Mouse (Mus musculus): ENCODE measurements at regions not wholly inside any gene's neighbourhood (a gene's known extent, or its start where the extent isn't known, plus 50 kb on each side); places are given as distances from the start of the nearest gene placed in this dataset.

DNA sequence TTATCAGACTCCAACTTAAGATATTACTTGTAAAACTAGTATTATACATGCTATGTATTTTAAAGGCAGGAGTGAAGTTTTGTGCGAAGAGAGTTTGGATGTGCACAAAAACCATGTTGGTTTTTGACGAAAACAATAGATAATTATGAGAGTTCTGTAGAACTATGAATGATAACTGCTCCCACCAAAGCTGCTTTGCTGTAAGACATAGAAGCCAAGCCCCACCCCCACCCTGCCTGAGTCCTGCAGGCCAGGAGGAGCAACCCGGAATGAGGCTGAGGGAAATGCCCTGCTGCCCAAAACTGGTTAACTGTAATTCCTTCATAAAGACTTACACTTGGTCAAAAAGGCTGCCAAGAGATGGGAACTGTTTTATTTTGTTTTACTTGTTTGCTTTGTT lies 175.8 kb downstream of the Efnb2 start:
- no peak for DNase-seq (ENCODE audit: low spot score in 2 of 2)

DNA sequence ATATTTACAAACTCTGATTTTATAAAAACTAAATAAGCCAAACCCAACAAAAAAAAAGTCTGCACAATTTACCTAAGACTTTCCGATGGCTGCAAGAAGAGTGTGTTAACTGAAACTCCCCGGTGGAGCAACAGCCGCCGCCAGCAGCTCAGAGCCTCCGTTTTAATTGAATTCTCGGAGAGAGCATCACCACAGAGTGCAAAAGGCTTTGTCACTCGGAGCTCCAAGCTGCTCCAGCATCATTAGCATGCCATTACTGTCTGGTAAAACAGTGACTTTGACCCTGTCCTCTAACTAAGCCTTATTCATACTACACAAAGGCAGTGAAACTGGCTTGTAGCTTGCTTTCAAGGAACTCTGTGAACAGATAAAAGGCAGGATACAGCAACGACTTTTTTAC lies 176.5 kb downstream of the Efnb2 start:
- DNase-seq (ENCODE audit: low spot score in 2 of 2): no peak

DNA sequence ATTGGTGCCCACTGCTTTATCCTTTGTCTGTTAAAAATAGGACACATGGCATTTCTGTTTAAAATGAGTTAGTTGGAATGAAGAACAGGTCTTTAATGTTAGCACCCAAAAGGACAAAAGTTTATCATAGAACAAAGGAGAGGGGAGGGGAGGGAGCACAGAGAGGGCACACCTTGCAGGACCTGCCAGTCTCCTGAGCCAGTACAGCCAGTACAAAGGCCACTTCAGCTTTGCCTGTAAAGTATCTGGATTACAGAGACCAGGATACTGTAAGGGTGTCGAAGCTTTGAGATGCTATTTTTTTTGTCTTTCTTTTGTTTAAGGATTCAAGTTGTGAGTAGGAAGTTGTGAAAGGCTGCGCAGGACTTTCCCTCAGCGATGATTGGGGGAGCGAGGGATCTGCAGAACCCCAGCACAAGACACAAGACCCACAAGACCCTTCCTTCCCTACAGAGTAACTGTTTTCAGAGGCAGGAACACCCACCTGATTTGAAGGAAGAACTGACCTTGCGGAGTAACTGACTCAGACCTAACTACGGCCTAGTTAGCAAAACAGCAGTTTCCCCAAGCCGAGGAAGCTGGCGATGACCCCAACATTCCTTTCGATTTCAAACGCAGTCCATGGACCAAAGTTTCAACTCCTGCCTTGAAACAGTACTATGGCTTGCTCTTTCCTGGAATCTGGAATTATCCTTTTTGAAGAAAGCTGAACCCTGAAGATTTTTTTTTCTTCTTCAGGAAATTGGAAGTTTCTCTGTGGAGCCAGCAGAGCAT lies 178.1 kb downstream of the Efnb2 start:
- no peak for DNase-seq (ENCODE audit: low spot score in 2 of 2)

DNA sequence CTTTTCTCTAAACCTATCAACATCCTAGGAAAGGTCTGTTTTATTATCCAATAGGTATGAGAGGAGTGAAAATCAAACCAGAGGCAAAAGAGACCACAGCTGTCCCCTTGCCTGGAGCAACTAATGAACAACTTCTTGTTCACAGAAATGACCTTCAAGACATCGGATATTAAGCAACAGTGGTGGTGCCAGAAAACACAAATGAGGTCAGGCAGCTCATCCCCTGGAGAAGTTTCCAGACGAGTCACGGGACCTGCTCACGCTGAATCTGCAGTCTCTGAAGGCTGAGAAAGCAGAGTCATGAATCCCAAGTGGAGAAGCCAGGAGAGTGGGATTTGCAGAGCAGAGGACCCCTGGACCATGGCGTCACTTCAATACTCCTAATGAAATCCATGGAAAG lies 183.6 kb downstream of the Efnb2 start:
- no peak for DNase-seq (ENCODE audit: low spot score in 2 of 2)

DNA sequence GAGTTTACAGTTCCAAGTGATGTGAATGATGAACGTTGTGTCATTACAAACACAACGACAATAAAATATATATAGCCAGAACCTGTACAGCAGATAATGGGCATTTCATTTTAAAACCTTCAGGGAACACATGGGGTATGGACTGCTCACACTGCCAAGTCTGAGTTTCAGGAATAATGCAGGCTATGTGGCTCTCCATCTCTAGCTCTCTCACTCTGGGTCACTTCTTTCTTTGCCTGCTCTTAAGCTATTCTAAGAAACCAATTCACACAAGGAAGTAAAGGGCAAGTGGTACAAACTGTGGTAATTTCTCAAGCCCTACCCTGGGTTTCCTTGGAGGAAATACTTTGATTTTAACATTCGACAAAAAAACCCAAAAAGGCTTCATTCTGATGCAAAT lies 192.5 kb downstream of the Efnb2 start:
- DNase-seq (ENCODE audit: low spot score in 2 of 2): no peak

DNA sequence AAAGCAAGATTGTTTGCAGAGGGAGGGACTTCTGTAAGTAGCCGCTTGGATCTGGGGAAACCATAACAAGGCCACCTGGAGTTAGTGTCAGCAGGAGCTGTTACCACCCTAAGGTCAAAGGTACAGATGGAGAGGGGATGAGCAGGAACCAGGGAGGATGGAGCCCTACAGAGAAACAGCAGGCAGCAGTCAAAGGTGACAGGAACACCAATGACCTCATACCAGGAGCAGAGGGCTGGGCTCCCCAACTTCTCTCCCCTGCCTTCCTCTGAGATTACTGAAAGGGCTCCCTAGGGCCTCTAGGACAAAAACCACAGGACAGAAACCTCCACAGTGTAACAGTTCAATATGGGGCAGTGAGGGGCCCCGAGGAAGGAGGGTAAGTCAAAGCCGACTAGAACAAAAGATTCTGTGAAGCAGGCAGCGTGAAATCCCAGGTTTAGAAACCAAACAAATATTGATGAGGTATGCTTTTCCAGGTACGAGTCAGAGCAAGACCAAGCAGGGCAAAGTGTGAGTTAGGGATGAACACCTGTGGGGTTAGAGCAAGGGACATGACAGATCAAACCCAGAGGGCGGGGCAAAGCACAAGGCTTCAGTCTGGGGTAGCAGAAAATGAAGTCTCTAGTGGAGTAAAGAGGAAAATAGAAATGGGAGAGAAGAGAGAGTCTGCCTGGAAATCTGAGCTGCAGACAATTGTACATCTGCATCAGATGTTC lies 194.4 kb downstream of the Efnb2 start:
- DNase-seq (ENCODE audit: low spot score in 2 of 2): no peak

DNA sequence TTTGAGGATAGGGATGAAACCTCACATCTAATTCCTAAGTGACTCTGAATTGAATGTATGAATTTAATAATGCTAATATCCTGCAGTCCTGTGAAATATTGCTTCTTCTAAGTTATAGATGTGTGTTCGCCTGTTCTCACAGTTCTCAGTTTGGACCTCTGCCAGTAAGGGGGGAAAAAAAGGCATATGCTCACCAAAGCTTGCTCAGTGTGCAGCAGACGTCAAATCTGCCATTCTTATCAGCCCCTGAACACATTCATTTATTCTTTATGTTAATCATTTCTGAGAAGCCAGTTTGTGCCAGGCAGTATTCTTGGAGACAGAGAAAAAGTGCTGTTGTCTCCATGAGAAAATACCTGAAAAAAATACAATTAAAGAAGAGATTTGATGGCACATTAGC lies 198.6 kb downstream of the Efnb2 start:
- DNase-seq (ENCODE audit: low spot score in 2 of 2): no peak

DNA sequence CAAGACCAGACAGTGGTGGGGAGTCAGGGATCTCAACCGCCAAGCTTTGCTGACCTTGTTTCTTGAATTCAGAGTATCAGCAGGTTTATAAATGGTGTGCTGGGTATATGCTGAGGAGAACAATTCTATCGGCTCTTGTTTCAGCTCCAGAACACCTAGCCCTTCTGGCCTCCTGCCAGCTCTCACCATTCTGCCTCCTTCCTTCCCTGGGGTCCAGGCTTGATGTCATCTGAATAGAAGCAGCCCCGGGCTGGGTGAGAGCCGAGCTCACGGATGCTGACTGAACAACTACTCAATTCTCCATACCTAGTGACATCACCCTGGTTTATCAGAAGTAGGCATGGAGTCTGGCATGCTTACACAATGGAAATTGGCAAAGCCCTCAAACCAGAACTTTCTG lies 203.5 kb downstream of the Efnb2 start:
- no peak for DNase-seq (ENCODE audit: low spot score in 2 of 2)

DNA sequence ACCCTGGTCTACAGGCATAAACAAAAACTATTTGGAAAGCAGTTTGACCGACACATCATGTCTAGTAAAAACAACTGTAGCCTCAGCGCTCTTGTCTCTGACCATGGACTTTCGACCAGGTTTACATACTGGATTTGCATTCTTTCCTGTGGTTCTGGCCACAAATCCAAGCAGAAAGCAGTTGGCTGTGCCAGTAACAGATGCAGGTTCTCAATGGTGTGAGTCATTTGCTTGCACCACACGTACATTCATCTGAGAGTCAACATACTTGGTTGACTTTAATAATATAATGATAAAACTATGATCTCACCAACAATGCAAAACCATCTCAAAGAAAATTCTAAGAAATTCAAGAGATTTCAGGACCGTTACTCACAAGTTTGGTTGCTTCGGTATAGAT lies 207.1 kb downstream of the Efnb2 start:
- DNase-seq (ENCODE audit: low spot score in 2 of 2): no peak

DNA sequence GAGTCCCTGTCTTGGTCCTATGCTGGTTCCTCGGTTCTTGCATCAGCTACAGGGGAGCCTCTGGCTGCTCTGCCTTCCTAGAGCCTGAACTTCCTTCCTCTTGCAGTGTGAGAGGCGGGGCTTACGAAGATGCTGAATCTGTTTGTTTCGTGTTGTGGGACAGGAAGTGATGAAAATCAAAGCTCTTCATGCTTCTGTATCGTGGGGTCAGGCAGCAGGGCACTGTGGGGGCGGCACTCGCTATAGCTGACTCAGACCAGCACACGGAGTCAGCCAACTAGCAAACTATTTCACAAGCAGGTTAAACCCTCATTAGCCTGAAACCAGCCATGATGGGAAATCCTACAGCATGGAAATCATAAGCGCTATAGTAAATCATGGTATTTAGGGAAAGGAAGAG lies 208.8 kb downstream of the Efnb2 start:
- no peak for DNase-seq (ENCODE audit: low spot score in 2 of 2)

DNA sequence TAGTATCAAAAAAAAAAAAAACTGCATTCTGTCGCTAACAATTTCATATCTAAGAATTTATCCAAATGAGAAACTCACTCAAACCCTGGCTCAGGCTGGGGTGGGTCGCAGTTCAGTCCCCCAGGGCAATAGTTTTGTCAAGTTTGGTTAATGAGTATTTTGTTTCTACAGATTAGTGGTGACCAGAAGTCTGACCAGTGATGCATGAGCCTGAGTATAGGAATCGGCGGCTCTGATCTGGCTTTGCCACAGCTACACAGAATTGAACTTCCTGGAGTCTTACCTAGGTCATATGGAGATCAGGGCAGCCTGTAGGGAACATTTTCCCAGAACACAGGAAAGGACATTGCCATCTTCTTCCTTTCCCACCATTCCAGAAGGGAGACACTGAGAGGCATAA lies 212.1 kb downstream of the Efnb2 start:
- no peak for DNase-seq (ENCODE audit: low spot score in 2 of 2)

DNA sequence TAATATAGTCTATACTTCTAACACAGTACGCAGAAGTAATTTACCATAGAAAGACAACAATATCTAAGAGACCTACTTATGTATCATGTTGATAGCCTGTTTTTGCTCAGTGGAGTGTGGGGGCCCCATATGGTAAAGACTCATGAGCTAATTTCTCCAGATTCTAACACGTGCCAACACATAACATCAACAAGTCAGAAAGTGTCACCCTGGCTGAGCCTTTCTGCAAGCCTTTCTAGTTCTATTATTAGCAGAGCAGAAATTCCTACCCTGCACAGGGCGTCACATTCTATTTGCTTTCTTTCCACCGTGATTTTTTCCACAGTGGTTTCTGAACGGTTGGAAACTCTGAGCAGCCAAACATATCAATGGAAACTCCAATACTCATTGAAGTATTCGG lies 219.5 kb downstream of the Efnb2 start:
- DNase-seq (ENCODE audit: low spot score in 2 of 2): no peak

DNA sequence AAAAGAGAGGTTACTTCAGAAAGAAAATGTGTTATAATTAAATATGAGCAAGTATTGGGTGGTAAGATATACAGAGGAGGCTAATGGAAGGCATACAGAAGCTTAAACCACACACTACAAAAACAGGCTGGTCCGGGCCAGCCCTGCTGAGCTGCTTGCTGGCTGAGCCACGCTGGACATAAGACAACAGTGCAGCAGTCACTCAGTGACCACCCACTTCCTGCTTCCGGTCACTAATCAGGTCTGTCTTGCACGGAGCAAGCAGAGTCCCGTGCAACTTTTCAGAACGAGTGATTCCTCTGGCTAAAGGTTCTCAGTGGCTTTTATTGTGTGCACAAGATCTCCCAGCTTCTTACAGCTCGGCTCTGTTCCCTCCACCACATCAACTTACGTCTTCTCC lies 220.1 kb downstream of the Efnb2 start:
- no peak for DNase-seq (ENCODE audit: low spot score in 2 of 2)

DNA sequence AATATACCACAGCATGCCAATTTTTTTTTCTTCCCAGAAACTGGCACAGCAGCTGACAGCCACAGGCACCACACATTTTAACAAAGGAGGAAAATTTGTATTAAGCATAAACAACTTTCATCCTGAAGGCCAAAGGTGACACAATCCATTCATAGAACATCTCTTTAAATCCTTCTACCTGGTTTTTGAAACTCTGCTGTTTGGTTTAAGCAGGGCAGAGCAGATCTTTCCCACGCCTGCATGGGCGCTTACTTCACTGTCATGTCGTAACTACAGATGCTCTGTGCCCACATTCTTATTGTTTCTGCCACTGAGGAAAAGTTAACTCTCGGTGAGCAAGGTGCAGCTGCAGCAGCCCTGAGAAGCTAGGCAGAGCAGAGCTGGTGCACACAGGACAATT lies 234.8 kb downstream of the Efnb2 start:
- DNase-seq (ENCODE audit: low spot score in 2 of 2): no peak

DNA sequence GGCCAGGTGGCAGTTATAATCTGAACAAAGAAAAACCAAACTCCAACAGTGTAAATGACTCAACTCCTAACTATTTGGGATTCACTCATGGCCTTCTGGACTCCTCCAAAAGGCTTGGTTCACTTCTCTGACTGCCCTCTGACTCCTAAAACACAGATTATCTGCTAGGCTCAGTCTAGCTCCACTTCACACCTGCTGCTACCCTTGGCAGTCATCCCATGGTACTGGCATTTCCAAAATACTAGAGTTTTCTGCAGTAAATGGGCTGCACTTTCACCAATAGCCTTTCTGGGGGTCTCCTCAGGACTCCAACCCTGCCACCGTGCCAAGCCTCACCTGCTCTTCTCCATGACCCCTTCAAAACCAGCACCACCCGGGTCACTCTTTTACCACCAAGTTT lies 237.6 kb downstream of the Efnb2 start:
- no peak for DNase-seq (ENCODE audit: low spot score in 2 of 2)

DNA sequence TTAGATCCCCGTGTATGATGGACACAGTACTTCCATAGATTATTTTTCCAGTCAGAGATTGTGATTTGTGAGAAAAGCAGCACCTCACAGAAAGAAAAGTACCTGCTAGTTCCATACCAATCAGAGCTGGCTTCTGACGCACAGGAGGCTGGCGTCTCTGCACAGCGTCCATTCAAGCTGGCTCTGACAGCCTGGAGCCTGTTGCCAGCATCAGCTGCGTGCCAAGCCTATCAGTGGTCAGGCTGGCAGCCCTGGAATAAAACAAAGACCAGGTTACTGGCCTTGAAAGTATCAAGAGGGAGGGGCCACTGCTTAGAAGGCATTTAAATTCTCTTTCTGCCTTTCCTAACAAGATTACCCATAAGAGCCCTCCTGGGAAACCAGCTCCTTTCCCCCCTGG lies 239.3 kb downstream of the Efnb2 start:
- no peak for DNase-seq (ENCODE audit: low spot score in 2 of 2)

DNA sequence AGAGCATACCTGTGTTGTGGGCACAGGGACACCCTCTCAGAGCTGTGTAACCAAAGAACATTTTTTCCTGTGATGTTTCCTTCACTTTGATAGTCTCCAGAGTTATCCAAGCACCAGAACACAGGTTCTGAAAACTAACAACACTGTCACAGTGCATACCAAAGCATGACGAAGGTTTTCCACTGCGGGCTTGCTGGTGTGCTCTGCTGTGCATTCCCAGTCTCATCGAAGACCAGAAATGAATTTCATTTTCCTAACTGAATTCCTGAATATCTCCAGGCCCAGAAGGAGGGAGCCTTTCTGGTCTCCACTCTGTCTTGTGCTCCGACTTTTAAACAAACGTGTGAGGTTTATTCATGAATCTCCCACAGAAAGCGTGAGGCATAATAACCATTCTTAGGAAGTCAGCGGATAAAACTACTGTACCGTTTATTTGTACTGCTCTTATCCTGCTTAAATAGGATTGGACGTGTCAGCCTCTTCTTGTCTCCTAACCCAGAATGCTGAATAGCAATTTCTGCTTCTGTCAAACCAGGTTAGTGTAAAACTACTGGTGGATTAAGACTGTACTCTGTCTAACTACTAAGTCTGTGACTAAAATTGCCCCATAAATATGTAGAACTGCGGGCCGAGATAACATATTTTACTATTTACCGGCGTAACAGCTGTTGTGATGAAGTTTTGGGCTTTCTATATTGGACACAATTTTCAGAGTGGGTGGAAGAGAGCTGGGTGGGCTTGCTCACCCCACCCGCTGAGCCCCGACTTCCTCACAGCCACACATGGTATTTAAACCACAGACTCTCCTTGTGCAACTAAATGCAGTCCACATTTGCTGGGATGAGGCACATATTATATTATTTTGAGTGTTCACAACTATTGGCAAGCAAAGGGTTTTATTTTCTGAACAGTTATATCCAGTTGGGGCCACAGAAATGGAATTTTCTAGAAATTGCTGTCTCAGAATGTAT lies 241.4 kb downstream of the Efnb2 start:
- DNase-seq (ENCODE audit: low spot score in 2 of 2): no peak

DNA sequence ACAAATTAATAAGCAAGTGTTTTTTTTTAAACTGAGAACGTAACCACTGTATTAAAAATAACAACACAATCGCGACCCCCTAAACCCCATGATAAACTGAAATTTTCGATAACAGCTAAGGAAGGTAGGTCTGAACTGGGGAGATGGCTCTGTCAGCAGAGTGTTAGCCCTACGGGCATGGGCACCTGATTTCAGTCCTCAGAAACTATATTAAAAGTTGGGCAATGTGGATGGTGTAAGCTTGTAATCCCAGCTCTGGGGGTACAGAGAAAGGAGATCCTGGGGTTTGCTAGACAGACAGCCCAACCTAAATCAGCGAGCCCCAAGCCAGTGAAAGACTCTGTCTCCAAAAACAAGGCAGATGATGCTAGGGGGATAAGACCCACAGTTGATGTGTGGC lies 242.1 kb downstream of the Efnb2 start:
- no peak for DNase-seq (ENCODE audit: low spot score in 2 of 2)

DNA sequence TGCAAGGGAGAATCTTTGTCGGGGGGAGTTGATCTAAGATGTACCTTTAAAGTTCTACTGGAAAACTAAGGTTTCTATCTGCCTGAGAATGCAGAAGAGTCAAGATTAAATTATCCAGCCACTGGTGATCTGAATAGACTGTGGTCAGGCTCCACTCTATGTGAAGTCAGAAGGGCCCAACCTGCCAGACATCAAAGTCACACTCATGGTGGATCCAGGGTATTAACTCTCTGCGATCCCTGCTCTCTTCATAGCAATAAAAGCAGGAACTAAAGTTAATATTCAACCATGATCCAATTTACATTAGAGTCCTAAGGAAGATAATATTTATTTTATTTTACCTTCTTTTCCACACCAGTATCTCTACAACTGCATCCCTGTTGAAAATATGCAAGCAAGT lies 242.5 kb downstream of the Efnb2 start:
- DNase-seq (ENCODE audit: low spot score in 2 of 2): no peak

DNA sequence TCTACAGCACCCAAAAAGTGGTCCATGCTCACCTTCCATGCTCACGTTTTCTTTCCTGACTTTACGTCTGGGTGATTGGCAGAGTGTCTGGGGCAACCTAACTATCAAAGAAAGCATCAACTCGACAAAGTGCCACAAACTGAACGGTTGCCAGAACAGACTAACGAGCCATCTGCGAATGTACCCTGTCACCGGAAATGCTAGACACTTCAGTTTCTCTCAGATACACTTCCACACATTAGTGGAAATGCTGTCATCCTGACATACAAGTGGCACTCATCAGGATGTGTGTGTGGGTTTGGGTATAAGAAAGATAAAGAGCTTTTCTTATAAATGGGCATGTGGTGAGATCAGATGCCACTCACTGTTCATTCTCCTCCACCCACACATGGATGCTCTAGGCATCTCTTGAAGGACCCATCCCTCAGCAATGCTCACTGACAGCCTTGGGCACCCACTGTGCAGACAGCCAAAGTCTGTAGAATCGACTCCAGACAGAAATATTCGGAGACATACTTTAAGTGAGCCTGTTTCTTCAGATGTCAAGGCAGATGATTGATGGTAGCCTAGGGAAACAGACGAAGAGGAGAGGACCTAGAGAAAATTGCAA lies 244.8 kb downstream of the Efnb2 start:
- no peak for DNase-seq (ENCODE audit: low spot score in 2 of 2)

DNA sequence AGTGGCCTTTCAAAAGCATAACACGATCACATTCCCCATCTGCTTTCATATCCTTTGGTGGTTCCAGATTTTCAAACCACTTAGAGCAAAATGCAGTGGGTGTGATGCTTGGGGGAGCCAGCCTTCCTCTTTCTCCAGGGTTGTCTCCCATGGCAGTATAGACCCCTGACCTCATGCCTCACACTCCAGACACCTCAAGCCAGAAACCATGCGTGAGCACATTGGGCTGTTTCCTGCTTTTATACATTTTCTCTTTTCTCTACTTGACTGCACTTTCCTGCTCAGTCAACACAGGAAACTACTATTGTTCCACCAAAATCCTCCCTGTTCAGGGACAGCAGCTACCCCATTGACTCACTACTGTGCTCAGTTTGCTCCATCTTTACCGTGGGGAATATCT lies 253.7 kb downstream of the Efnb2 start:
- DNase-seq (ENCODE audit: low spot score in 2 of 2): no peak

DNA sequence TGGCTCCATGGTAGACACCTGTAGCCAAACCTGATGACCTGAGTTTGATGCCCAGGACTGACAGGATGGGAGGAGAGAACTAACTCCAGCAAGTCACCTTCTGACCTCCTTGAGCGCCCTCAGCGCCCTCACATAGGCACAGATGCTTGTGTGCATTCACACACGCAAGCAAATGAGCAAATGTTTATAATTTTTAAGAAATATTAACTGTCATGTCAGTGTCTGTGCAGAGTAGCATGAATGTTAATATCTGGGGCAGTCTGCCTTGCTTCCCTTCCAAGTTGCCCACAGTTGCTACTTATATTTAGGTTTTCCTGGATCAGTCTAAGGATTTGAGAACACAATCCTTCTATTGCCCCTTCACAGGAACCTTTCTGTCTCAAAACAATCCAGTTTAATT lies 257.6 kb downstream of the Efnb2 start:
- no peak for DNase-seq (ENCODE audit: low spot score in 2 of 2)

All from adrenal gland, postnatal 4 days (tissue).